Comparison of ENCODE assay signal across 13 mouse cellular contexts in genomic region chr6:87797321-87797720, GRCm38 (mm10). TPM values are rescaled to one million over a fixed set of nuclear protein-coding genes. Genes with fewer than 3 reads are reported as not detected.
"Had no signal": no experiment of that assay in that cellular context is flagged by ENCODE, and none has a peak within 500 bp of the region (broad histone marks: within the 10 kb centered on the region; RNA-seq: fewer than 3 reads in every experiment).

No protein-coding gene starts in this region.

- H3K4me2 ChIP-seq: limb, embryonic 13.5 days; neural tube, embryonic 15.5 days had no signal

- H3K27ac ChIP-seq: layer of hippocampus, adult 2 months; limb, embryonic 13.5 days; neural tube, embryonic 15.5 days; stomach, postnatal 0 days had no signal

- H3K9ac ChIP-seq: limb, embryonic 13.5 days; neural tube, embryonic 15.5 days had no signal

- H3K27me3 ChIP-seq: limb, embryonic 13.5 days; neural tube, embryonic 15.5 days had no signal

- ATAC-seq: inflammation-experienced regulatory T-cells, adult 6 months; intestine, postnatal 0 days; lung, postnatal 0 days had no signal

- DNase-seq: left cerebral cortex, postnatal 4 days; lung, adult 2 months; lung, postnatal 36 days; midbrain, embryonic 14.5 days; thymus, postnatal 4 days had no signal

- H3K9me3 ChIP-seq: limb, embryonic 13.5 days; neural tube, embryonic 15.5 days had no signal

- H3K4me3 ChIP-seq: layer of hippocampus, adult 2 months; limb, embryonic 13.5 days; myocyte; neural tube, embryonic 15.5 days had no signal

RNA-seq across cellular contexts. Expression of gene Gp9, which starts 19.4 kb away (rescaled TPM):
- total RNA-seq: left cerebral cortex, postnatal 4 days had no signal
- polyA plus RNA-seq: myocyte had no signal
